9 mouse cellular contexts compared by ENCODE assay signal in genomic region chr8:124398843-124399402, GRCm38 (mm10). TPM values are rescaled to one million over a fixed set of nuclear protein-coding genes. Genes with fewer than 3 reads are reported as not detected.
DNase-seq lines count a peak whose midpoint lies in the region; ATAC-seq lines count a peak whose summit lies in the region.
"Had no signal": no experiment of that assay in that cellular context is flagged by ENCODE, and none has a peak within 500 bp of the region (broad histone marks: within the 10 kb centered on the region; RNA-seq: fewer than 3 reads in every experiment).

No protein-coding gene starts in this region.

- WGBS in hindbrain, embryonic 11.5 days = 30% methylated on average over 11 of the region's 12 CpGs
- WGBS in hindbrain, embryonic 12.5 days = 36% methylated on average over 12 of the region's 12 CpGs
- 27% methylated on average over 12 of the region's 12 CpGs for WGBS in lung, embryonic 16.5 days

- H3K4me3 ChIP-seq in hindbrain, embryonic 11.5 days (ENCODE audit: low read depth, low read length) = no peak overlapping the region
- H3K4me3 ChIP-seq in hindbrain, embryonic 12.5 days = no peak overlapping the region
- no peak overlapping the region for H3K4me3 ChIP-seq in lung, embryonic 16.5 days (ENCODE audit: low read length)
- H3K4me3 ChIP-seq: embryonic facial prominence, embryonic 15.5 days had no signal

- H3K4me2 ChIP-seq in hindbrain, embryonic 11.5 days (replicated peaks; ENCODE audit: low read depth, low read length) = no peak overlapping the region
- H3K4me2 ChIP-seq in hindbrain, embryonic 12.5 days (replicated peaks) = no peak overlapping the region
- H3K4me2 ChIP-seq in lung, embryonic 16.5 days (ENCODE audit: low read depth, low read length) = no peak overlapping the region
- H3K4me2 ChIP-seq: embryonic facial prominence, embryonic 15.5 days had no signal

- no peak overlapping the region for H3K9ac ChIP-seq in hindbrain, embryonic 11.5 days (ENCODE audit: low read depth, low read length)
- no peak overlapping the region for H3K9ac ChIP-seq in hindbrain, embryonic 12.5 days
- no peak overlapping the region for H3K9ac ChIP-seq in lung, embryonic 16.5 days (ENCODE audit: low read length)
- H3K9ac ChIP-seq: embryonic facial prominence, embryonic 15.5 days had no signal

- peak; percentile 54 for ATAC-seq in hindbrain, embryonic 11.5 days (ENCODE audit: low FRiP score)
- no peak for ATAC-seq in hindbrain, embryonic 12.5 days (ENCODE audit: low FRiP score)
- ATAC-seq in lung, embryonic 16.5 days (ENCODE audit: low read depth) = peak; percentile 40; the same call in 1 of the 2 replicates

- no peaks in the 10 kb centered on the region for H3K4me1 ChIP-seq in hindbrain, embryonic 11.5 days (replicated peaks; ENCODE audit: control insufficient read depth, insufficient read depth, low read length)
- H3K4me1 ChIP-seq in hindbrain, embryonic 12.5 days = 0 out of 2 replicates have a peak, but pooled peaks cover 3% of the 10 kb centered on the region
- peaks cover 15% of the 10 kb centered on the region for H3K4me1 ChIP-seq in lung, embryonic 16.5 days (replicated peaks; ENCODE audit: control insufficient read depth, insufficient read depth, low read length)

- H3K27ac ChIP-seq in hindbrain, embryonic 11.5 days (ENCODE audit: low read depth, low read length) = no peak overlapping the region
- H3K27ac ChIP-seq in hindbrain, embryonic 12.5 days = no peak overlapping the region
- H3K27ac ChIP-seq in lung, embryonic 16.5 days (ENCODE audit: low read length) = no peak overlapping the region
- H3K27ac ChIP-seq: embryonic facial prominence, embryonic 15.5 days had no signal

- H3K36me3 ChIP-seq in hindbrain, embryonic 11.5 days (ENCODE audit: control insufficient read depth, insufficient read depth, low read length) = no peaks in the 10 kb centered on the region
- H3K36me3 ChIP-seq in hindbrain, embryonic 12.5 days = no peaks in the 10 kb centered on the region
- no peaks in the 10 kb centered on the region for H3K36me3 ChIP-seq in lung, embryonic 16.5 days (ENCODE audit: control insufficient read depth, insufficient read depth, low read length)
- H3K36me3 ChIP-seq: embryonic facial prominence, embryonic 15.5 days had no signal

- DNase-seq in hindbrain, embryonic 11.5 days (ENCODE audit: low spot score) = peak; percentile 69
- DNase-seq in A20 (ENCODE audit: low read depth, low spot score) = peak; percentile 55
- DNase-seq in T-cell, adult 2 months (ENCODE audit: low spot score) = peak; percentile 6
- DNase-seq in embryo, embryonic 11 days = peak; percentile 67
- peak; percentile 23 to 31 for DNase-seq in thymus, postnatal 36 days
- no peak for DNase-seq in MN1 (ENCODE audit: low spot score)

- H3K27me3 ChIP-seq in hindbrain, embryonic 11.5 days (ENCODE audit: control insufficient read depth, insufficient read depth, low read length) = no peaks in the 10 kb centered on the region
- H3K27me3 ChIP-seq in hindbrain, embryonic 12.5 days = no peaks in the 10 kb centered on the region
- no peaks in the 10 kb centered on the region for H3K27me3 ChIP-seq in lung, embryonic 16.5 days (ENCODE audit: control insufficient read depth, insufficient read depth, low read depth, low read length)
- H3K27me3 ChIP-seq: embryonic facial prominence, embryonic 15.5 days had no signal

- no peaks in the 10 kb centered on the region for H3K9me3 ChIP-seq in hindbrain, embryonic 11.5 days (ENCODE audit: control insufficient read depth, low read length)
- no peaks in the 10 kb centered on the region for H3K9me3 ChIP-seq in hindbrain, embryonic 12.5 days (replicated peaks)
- H3K9me3 ChIP-seq in lung, embryonic 16.5 days (ENCODE audit: control insufficient read depth, low read length) = no peaks in the 10 kb centered on the region
- H3K9me3 ChIP-seq: embryonic facial prominence, embryonic 15.5 days had no signal

RNA-seq across cellular contexts. Expression of gene Pgbd5, which starts 40.5 kb away (rescaled TPM):
- polyA plus RNA-seq in hindbrain, embryonic 11.5 days (2014; fragmentation: Nextera tagmentation; extraction: Ambion mirVana) = 5.0 and 5.3 TPM in 2 replicates
- polyA plus RNA-seq in hindbrain, embryonic 12.5 days (2016; fragmentation: Nextera tagmentation; extraction: Ambion mirVana) = 5.9 and 6.4 TPM in 2 replicates
- 1.9 and 2.2 TPM in 2 replicates for polyA plus RNA-seq in lung, embryonic 16.5 days (2015; fragmentation: Nextera tagmentation; extraction: Ambion mirVana)
